Mouse (Mus musculus) thymus, adult 18-20 months (tissue): Measurements from ENCODE around the gene Fkbpl.

Experiments
- DNase-seq, 2 experiments: peaks; one replicate each; pipeline ENCODE4 v3.0.0; 2022; ENCODE audit warnings: mixed read lengths in 2 of 2

Fkbpl gene

DNA sequence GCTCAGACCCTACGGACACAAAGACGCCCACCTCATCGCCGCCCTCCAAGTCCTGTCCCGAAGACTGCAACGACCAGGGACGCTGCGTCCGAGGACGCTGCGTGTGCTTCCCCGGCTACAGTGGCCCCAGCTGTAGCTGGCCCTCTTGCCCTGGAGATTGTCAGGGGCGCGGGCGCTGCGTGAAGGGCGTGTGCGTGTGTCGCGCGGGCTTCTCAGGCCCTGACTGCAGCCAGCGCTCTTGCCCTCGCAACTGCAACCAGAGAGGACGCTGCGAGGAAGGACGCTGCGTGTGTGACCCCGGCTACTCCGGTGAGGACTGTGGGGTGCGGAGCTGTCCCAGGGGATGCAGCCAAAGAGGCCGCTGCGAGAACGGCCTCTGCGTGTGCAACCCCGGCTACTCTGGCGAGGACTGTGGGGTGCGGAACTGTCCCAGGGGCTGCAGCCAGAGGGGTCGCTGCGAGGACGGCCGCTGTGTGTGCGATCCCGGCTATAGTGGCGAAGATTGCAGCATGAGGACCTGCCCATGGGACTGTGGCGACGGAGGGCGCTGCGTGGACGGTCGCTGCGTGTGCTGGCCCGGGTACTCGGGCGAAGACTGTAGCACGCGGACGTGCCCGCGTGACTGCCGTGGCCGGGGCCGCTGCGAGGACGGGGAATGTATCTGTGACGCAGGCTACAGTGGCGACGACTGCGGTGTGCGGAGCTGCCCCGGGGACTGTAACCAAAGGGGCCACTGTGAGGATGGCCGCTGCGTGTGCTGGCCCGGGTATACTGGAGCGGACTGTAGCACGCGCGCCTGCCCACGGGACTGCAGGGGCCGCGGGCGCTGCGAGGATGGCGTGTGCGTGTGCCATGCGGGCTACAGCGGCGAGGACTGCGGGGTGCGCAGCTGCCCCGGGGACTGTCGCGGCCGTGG is 26.8 kb downstream of the Fkbpl start:
- no peak for DNase-seq

DNA sequence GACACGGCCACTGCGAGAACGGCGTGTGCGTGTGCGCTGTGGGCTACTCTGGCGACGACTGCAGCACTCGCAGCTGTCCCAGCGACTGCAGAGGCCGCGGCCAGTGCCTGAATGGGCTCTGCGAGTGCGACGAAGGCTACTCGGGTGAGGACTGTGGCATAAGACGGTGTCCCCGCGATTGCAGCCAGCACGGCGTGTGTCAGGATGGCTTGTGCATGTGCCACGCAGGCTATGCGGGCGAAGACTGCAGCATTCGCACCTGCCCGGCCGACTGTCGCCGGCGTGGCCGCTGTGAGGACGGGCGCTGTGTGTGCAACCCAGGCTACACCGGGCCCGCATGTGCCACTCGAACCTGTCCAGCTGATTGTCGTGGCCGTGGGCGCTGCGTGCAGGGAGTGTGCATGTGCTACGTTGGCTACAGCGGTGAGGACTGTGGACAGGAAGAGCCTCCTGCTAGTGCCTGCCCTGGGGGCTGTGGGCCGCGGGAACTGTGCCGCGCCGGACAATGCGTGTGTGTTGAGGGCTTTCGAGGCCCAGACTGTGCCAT is 27.8 kb downstream of the Fkbpl start:
- no peak for DNase-seq

DNA sequence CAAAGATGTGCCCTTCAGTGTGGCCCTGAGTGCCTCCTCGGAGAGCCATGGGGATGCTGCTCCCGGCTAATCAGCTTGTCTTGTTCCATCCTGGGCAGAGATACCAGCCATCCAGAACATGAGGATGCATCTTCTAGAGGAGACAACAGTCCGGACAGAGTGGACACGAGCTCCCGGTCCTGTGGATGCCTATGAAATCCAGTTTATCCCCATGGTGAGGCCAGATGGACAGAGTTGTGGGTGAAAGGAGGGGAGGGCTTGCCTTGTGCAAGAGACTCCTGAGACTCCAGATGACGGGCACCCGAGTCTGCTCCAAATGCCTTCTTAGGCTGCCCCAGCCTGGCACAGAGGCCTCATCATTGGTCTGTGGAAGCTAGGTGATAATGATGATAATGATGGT is 28.6 kb downstream of the Fkbpl start:
- DNase-seq: no peak

DNA sequence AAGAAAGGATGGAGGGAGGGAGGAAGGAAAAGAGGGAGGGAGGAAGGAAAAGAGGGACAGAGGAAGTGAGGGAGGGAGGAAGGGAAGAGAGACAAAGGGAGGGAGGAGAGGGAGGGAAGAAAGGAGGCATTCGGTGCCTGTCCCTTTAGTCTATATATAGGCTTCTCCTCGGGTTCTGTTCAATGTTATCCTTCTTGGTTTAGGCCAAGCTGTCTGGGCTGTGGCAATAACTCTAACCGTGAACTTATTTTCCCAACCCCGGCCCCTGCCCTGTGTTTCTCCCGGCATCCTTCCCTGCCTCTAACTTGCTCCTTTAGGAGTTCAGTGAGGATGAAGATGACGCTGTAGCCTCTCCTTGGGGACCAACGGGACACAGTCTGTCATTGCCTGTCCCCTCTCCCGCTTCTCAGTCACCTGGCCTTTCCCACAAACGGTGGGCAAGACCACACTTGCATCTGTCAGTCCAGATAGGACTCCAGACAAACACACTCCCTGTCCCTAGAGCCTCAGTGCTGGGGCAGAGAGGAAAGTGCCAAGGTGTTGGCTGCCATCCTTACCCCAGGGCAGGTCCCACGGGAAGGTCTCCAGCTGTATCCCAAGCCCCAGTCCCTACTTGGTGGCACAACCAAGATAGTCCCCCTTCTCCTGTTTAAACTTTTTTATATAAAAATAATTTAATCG is 30.1 kb downstream of the Fkbpl start:
- no peak for DNase-seq

DNA sequence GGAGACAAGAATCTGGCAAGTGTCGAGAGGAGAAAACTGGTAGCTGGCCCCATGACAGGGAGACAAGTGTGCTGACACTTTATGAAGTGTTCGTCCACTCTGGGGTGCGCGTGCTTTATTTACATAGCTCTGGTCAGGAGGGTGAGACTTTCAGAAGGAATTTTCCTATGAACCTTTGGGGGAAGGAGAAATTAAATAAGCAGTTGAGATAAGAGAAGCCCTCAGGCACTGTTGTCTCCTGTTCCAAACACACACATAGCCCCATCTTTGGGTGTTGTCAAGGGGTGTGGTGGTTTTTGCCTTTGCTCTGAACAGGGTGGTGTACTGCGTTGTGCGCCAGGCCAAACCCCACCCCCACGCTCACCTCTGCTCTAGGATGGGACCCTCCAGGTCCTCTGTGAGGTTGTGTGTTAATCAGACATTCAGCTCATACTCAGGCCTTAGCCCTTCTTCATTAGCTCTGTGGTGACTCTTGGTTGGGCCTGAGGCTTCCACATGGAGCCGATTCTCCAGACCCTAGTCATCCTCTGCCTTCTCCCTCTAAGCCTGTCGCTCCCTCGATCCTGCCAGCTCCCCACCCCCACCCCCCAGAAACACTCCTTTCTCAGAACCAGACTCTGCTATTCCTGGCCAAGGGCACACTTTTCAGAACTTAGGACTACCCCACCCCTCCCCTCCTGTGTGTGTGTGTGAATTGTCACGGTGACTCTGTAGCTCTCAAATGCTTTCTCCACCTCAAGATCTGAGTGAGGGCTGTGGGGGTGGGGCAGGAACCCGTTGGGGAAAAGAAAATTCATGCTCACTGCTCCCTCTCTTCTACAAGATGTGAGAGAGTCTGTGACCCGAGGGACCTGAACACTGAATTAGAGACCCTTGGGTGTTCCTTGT is 30.9 kb downstream of the Fkbpl start:
- DNase-seq: no peak

DNA sequence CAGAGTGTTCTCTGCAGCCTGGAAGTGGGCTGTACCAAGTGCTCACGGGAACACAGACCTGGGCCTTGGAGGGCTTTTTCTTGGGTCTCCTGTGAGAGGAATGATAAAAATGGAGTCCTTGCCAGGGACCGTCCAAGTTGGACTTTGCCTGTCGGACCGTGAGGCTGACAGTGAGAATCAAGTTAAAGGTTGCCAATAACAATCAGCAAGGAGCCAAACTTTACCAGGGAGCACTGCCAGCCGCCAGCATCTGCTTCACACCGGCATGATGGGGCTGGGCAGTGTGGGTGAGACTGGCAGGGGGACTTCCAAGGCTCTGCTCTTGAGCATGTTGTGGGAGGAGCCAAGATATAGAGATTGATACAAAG is 31.5 kb downstream of the Fkbpl start:
- DNase-seq: no peak

DNA sequence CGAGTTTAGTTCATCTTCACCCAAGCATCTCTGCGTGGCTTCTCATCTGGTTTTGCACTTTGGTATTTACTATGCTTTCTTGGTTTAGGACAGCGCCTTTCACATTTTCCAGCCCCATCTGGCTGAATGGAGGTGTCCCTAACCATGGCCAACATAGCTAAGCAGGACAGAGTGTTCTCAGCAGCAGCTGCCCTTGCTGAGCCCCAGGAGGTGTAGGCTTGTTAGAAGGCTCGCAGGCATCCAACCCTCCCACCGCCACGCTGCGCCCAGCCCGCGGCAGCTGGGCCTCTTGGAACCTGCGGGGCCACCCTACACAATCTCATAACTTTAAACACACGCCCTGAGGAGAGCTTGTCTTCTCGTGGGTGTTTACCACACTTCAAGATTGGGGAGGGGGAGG is 32.1 kb downstream of the Fkbpl start:
- DNase-seq: no peak

DNA sequence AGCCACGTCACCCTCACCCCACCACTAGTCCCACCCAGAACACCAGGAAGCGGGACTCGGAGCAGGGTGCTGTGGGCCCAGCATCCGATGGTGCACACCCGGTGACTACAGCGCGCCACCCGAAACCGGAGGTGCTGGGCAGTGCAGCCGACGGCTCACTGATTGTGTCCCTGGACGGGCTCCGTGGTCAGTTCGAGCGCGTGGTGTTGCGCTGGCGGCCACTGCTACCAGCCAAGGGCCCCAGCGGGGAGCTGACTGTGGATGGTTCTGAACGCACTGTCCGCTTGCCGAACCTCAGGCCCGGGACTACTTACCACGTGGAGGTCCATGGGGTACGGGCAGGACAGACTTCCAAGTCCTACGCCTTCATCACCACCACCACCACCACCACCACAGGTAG is 35.6 kb downstream of the Fkbpl start:
- no peak for DNase-seq

- no peak for DNase-seq
These were observed 36.1 kb downstream of the Fkbpl start for GRCm38 (mm10) chr17:34680621-34681020.

GRCm38 (mm10) chr17:34681132-34681571 is 36.6 kb downstream of the Fkbpl start:
- DNase-seq: no peak

GRCm38 (mm10) chr17:34681881-34682536 is 37.4 kb downstream of the Fkbpl start:
- DNase-seq: no peak

DNA sequence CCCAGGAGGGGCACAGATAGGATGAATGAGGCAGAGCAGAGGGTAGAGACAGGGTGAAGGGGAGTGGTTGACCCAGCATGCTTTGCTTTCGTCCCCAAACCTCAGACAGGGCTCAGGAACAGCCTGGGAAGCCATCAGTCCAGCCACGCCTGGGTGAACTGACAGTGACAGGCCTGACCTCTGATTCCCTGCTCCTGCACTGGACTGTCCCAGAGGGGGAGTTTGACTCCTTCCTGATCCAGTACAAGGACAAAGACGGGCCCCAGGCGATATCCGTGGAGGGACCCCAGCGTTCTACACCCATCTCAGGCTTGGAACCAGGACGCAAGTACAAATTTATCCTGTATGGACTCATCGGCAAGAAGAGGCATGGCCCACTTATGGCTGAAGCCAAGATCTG is 38.6 kb downstream of the Fkbpl start:
- no peak for DNase-seq

DNA sequence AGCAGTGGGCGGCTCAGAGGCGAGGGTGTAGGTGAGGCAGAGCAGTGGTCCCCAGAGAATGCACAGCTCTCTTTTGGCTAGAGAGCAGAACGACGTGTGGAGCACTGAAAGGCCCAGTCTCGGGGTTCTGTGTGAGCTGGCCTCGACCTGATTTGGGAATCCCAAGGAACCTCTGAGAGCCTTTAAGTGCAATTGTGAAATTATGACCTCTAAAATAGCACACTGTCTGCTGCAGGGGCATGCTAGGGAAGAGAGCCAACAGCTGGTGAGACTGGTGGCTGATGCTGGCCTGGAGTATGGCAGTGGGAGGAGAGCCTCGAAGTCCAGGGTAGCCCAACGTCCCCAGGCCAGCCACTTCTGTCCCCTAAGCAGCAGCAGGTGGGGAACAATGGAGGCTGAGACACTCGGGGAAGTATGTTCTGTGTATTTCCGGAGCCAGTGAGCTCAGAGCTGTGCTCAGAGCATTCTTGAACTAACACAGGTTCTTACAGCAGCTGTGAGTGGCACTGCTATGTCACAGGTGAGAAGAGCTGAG is 39.2 kb downstream of the Fkbpl start:
- no peak for DNase-seq

GRCm38 (mm10) chr17:34684253-34684893 is 39.8 kb downstream of the Fkbpl start:
- DNase-seq: no peak

- DNase-seq: no peak
These were observed 40.9 kb downstream of the Fkbpl start for GRCm38 (mm10) chr17:34685120-34686110.

GRCm38 (mm10) chr17:34688889-34689288 is 44.3 kb downstream of the Fkbpl start:
- no peak for DNase-seq

- no peak for DNase-seq
These were observed 45.9 kb downstream of the Fkbpl start for GRCm38 (mm10) chr17:34690458-34690857.

DNA sequence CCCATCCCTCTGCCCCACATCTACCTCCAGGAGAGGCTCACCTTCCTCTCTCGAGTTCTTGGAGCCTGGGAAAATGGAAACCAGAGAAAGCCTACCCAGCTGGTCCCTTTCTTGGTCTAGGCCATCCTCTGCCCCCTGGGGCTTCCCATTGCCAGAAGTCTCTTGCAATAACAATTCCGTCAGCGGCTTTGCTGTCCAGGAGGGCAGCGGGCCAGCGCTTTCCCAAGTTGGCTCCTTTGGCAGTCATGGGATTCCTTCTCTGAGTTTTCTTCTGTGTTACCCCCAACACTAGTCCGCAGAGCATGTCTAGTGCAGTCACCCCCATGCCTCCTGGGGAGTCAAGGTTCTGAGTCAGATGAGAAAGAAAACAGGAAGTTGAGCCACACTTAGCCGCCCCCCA is 48.3 kb downstream of the Fkbpl start:
- DNase-seq: no peak
